Mouse (Mus musculus) small intestine, adult 10 weeks (tissue): ENCODE measurements around the gene Olfml2b. TPM values are rescaled to one million over a fixed set of nuclear protein-coding genes. Genes with fewer than 3 reads are reported as not detected.

ENCODE experiments used
- polyA plus RNA-seq: library from polyadenylated mRNA; stranded (reverse); fragments of 350-450 nt; fragmentation: Illumina TruSeq; extraction: RNeasy Lipid Tissue Mini Kit (QIAGEN cat#74804); gene quantifications from one replicate; pipeline ENCODE4 v1.2.3, GENCODE M21; 2014; ENCODE audit warnings: low replicate concordance

Gene Olfml2b
- polyA plus RNA-seq = 0.41 TPM

DNA sequence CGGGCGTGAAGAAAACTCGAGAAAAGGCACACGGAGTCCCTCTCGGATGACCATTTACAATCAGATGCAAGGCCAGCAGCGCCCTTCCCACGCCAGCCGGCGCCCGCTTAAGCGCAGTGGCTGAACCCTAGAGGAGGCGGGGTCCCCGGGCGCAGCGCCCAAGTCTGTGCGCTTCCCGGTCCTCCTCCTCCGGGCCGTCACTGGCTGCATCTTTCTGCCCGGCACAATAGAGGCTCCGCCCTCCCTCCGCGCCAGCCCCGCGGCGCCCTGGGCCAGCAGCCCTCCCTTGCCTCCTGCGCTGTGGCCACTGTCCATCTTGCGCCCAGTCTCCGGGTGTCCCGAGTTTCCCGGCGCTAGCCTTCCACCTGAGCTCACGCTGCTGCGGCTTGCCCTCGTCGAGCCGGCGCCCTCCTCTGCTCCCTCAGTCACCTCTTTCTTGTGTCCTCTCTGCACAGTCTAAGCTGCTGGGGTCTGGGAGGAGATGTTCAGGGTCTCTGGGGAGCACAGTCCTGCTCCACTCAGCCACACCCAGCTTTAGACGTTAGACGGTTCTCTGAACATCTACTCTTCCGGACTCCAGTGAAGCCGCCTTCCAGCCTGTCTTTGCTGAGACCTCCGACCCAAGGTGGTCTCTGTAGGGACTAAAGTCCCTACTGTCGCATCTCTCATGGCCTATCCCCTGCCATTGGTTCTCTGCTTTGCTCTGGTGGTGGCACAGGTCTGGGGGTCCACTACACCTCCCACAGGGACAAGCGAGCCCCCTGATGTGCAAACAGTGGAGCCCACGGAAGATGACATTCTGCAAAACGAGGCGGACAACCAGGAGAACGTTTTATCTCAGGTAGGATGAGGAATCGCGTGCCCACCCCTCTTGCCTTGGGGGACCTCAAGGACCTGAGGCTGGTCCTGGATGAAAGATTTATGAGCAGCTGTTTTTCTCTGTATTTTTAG is at the start of gene Olfml2b:
TSS of gene Olfml2b (plus strand) at position 278 of the 951 bp plus-strand sequence.

Other genes starting within 250 kb of the Olfml2b start
- gene Nos1ap, start 54.7 kb upstream of the Olfml2b start, polyA plus RNA-seq = 4.3 TPM
- 29.3 TPM for gene Atf6, start 223.2 kb downstream of the Olfml2b start, polyA plus RNA-seq
- 1.6 TPM for gene Gm26620, start 240.5 kb downstream of the Olfml2b start, polyA plus RNA-seq
- gene Dusp12, start 241.0 kb downstream of the Olfml2b start, polyA plus RNA-seq = 25.5 TPM